Mouse (Mus musculus): Measurements from ENCODE around the gene Wfdc8. TPM values are rescaled to one million over a fixed set of nuclear protein-coding genes. Genes with fewer than 3 reads are reported as not detected.

Gene Wfdc8
- total and polyA plus RNA-seq, 2 experiments: not detected

GRCm38 (mm10) chr2:164635266-164635665 is 21.8 kb upstream of the Wfdc8 start:
- Histone ChIP-seq H3K4me1 (ENCODE audit: control insufficient read depth, insufficient read depth, low read length) (no peaks in the 10 kb centered on the region), H3K9ac (ENCODE audit: low read depth, low read length) (no peak overlapping the region), H3K79me2 (ENCODE audit: control insufficient read depth, insufficient read depth, low read length) (no peaks in the 10 kb centered on the region), H3K36me3 (ENCODE audit: control insufficient read depth, insufficient read depth, low read length) (no peaks in the 10 kb centered on the region), H3K4me3 (ENCODE audit: insufficient read depth, low read depth, low read length) (no peak overlapping the region), H3K27ac (replicated peaks; ENCODE audit: insufficient read depth, low read depth, low read length) (no peak overlapping the region), H3K27me3 (ENCODE audit: control insufficient read depth, insufficient read depth, low read length) (no peaks in the 10 kb centered on the region)
- no peak for TF ChIP-seq CTCF (IDR thresholded peaks at IDR 0.05; ENCODE audit: low read depth, low read length)
- TF ChIP-seq POLR2A (IDR thresholded peaks at IDR 0.05; ENCODE audit: extremely low read depth, insufficient read depth, low read length): no peak
- WGBS: 83% methylated on average over 9 of the region's 9 CpGs
- no peak for DNase-seq (ENCODE audit: extremely low read depth, low read depth, low spot score)

GRCm38 (mm10) chr2:164621775-164622174 is 8.3 kb upstream of the Wfdc8 start:
- DNase-seq (ENCODE audit: extremely low read depth, low read depth, low spot score): no peak
- TF ChIP-seq CTCF (IDR thresholded peaks at IDR 0.05; ENCODE audit: low read depth, low read length): no peak
- TF ChIP-seq POLR2A (IDR thresholded peaks at IDR 0.05; ENCODE audit: extremely low read depth, insufficient read depth, low read length): no peak
- WGBS: 82% methylated on average over 4 of the region's 4 CpGs
- no peak overlapping the region for H3K27ac ChIP-seq (replicated peaks; ENCODE audit: insufficient read depth, low read depth, low read length)
- no peak overlapping the region for H3K4me3 ChIP-seq (ENCODE audit: insufficient read depth, low read depth, low read length)
- H3K4me1 ChIP-seq (ENCODE audit: control insufficient read depth, insufficient read depth, low read length): no peaks in the 10 kb centered on the region
- no peaks in the 10 kb centered on the region for H3K36me3 ChIP-seq (ENCODE audit: control insufficient read depth, insufficient read depth, low read length)
- no peaks in the 10 kb centered on the region for H3K27me3 ChIP-seq (ENCODE audit: control insufficient read depth, insufficient read depth, low read length)
- no peak overlapping the region for H3K9ac ChIP-seq (ENCODE audit: low read depth, low read length)
- H3K79me2 ChIP-seq (ENCODE audit: control insufficient read depth, insufficient read depth, low read length): no peaks in the 10 kb centered on the region

- no peak overlapping the region for H3K9ac ChIP-seq (ENCODE audit: low read depth, low read length)
- H3K79me2 ChIP-seq (ENCODE audit: control insufficient read depth, insufficient read depth, low read length): no peaks in the 10 kb centered on the region
- TF ChIP-seq POLR2A (IDR thresholded peaks at IDR 0.05; ENCODE audit: extremely low read depth, insufficient read depth, low read length) (no peak), CTCF (IDR thresholded peaks at IDR 0.05; ENCODE audit: low read depth, low read length) (no peak)
- DNase-seq (ENCODE audit: extremely low read depth, low read depth, low spot score): no peak
- H3K4me3 ChIP-seq (ENCODE audit: insufficient read depth, low read depth, low read length): no peak overlapping the region
- H3K27ac ChIP-seq (replicated peaks; ENCODE audit: insufficient read depth, low read depth, low read length): no peak overlapping the region
- 67% methylated on average over 5 of the region's 5 CpGs for WGBS
- H3K36me3 ChIP-seq (ENCODE audit: control insufficient read depth, insufficient read depth, low read length): no peaks in the 10 kb centered on the region
- H3K4me1 ChIP-seq (ENCODE audit: control insufficient read depth, insufficient read depth, low read length): no peaks in the 10 kb centered on the region
- H3K27me3 ChIP-seq (ENCODE audit: control insufficient read depth, insufficient read depth, low read length): no peaks in the 10 kb centered on the region
These were observed 5.6 kb upstream of the Wfdc8 start for GRCm38 (mm10) chr2:164619050-164619449.

- 67% methylated on average over 3 of the region's 3 CpGs for WGBS
- no peak for TF ChIP-seq CTCF (IDR thresholded peaks at IDR 0.05; ENCODE audit: low read depth, low read length)
- TF ChIP-seq POLR2A (IDR thresholded peaks at IDR 0.05; ENCODE audit: extremely low read depth, insufficient read depth, low read length): no peak
- Histone ChIP-seq H3K27me3 (ENCODE audit: control insufficient read depth, insufficient read depth, low read length) (no peaks in the 10 kb centered on the region), H3K27ac (replicated peaks; ENCODE audit: insufficient read depth, low read depth, low read length) (no peak overlapping the region), H3K79me2 (ENCODE audit: control insufficient read depth, insufficient read depth, low read length) (no peaks in the 10 kb centered on the region), H3K9ac (ENCODE audit: low read depth, low read length) (no peak overlapping the region), H3K36me3 (ENCODE audit: control insufficient read depth, insufficient read depth, low read length) (no peaks in the 10 kb centered on the region), H3K4me3 (ENCODE audit: insufficient read depth, low read depth, low read length) (no peak overlapping the region), H3K4me1 (ENCODE audit: control insufficient read depth, insufficient read depth, low read length) (no peaks in the 10 kb centered on the region)
- DNase-seq (ENCODE audit: extremely low read depth, low read depth, low spot score): no peak
These were observed 2.0 kb upstream of the Wfdc8 start for GRCm38 (mm10) chr2:164615386-164615785.

- Histone ChIP-seq H3K27me3 (ENCODE audit: control insufficient read depth, insufficient read depth, low read length) (no peaks in the 10 kb centered on the region), H3K79me2 (ENCODE audit: control insufficient read depth, insufficient read depth, low read length) (no peaks in the 10 kb centered on the region), H3K4me3 (ENCODE audit: insufficient read depth, low read depth, low read length) (no peak overlapping the region), H3K27ac (replicated peaks; ENCODE audit: insufficient read depth, low read depth, low read length) (no peak overlapping the region), H3K4me1 (ENCODE audit: control insufficient read depth, insufficient read depth, low read length) (no peaks in the 10 kb centered on the region), H3K36me3 (ENCODE audit: control insufficient read depth, insufficient read depth, low read length) (no peaks in the 10 kb centered on the region), H3K9ac (ENCODE audit: low read depth, low read length) (no peak overlapping the region)
- no peak for DNase-seq (ENCODE audit: extremely low read depth, low read depth, low spot score)
- WGBS: 72% methylated on average over 6 of the region's 6 CpGs
- TF ChIP-seq CTCF (IDR thresholded peaks at IDR 0.05; ENCODE audit: low read depth, low read length) (no peak), POLR2A (IDR thresholded peaks at IDR 0.05; ENCODE audit: extremely low read depth, insufficient read depth, low read length) (no peak)
These were observed 4.6 kb downstream of the Wfdc8 start for GRCm38 (mm10) chr2:164608781-164609180.

- Histone ChIP-seq H3K36me3 (ENCODE audit: control insufficient read depth, insufficient read depth, low read length) (no peaks in the 10 kb centered on the region), H3K27me3 (ENCODE audit: control insufficient read depth, insufficient read depth, low read length) (0 out of 2 replicates have a peak, but pooled peaks cover 2% of the 10 kb centered on the region), H3K4me3 (ENCODE audit: insufficient read depth, low read depth, low read length) (no peak overlapping the region), H3K4me1 (ENCODE audit: control insufficient read depth, insufficient read depth, low read length) (no peaks in the 10 kb centered on the region), H3K79me2 (ENCODE audit: control insufficient read depth, insufficient read depth, low read length) (no peaks in the 10 kb centered on the region), H3K9ac (ENCODE audit: low read depth, low read length) (no peak overlapping the region), H3K27ac (replicated peaks; ENCODE audit: insufficient read depth, low read depth, low read length) (no peak overlapping the region)
- WGBS: 90% methylated on average over 8 of the region's 8 CpGs
- DNase-seq (ENCODE audit: extremely low read depth, low read depth, low spot score): no peak
- TF ChIP-seq POLR2A (IDR thresholded peaks at IDR 0.05; ENCODE audit: extremely low read depth, insufficient read depth, low read length) (no peak), CTCF (IDR thresholded peaks at IDR 0.05; ENCODE audit: low read depth, low read length) (no peak)
These were observed 9.0 kb downstream of the Wfdc8 start for GRCm38 (mm10) chr2:164604411-164604810.
